Mouse (Mus musculus): Measurements from ENCODE around the gene Fars2. TPM values are rescaled to one million over a fixed set of nuclear protein-coding genes. Genes with fewer than 3 reads are reported as not detected.
"Not testable (repeated sequence)": the region's sequence is repeated elsewhere in the genome, so short reads cannot be mapped to it uniquely, and the experiment has no call there.

Gene Fars2
- polyA plus RNA-seq, 1 experiment = 19.4 TPM

DNA sequence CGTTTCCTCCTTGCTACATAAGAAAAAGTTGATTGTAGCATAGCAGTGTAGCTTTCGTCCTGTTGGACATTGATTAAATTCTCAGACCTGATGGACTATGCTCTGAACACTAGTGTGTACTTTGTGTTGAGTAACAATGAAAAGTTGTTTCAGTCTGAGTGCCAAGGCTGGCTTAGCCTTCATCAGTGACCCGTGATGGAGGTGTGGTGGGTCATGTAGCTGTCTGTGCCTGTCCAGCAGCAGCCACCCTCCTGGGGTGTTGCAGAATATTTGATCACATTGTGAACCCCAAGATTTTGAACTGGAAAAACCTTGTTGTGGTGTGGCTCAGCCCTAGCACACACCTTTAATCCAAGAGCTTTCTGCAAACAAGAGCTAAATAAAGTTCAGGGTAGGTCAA is 343.3 kb downstream of the Fars2 start:
- TF ChIP-seq POLR2A (IDR thresholded peaks at IDR 0.05; ENCODE audit: low read depth, low read length) (no peak), CTCF (IDR thresholded peaks at IDR 0.05; ENCODE audit: extremely low read depth, insufficient read depth, insufficient read length, insufficient replicate concordance) (no peak)
- H3K27me3 ChIP-seq (ENCODE audit: control insufficient read depth, insufficient read depth, low read length) = no peaks in the 10 kb centered on the region

DNA sequence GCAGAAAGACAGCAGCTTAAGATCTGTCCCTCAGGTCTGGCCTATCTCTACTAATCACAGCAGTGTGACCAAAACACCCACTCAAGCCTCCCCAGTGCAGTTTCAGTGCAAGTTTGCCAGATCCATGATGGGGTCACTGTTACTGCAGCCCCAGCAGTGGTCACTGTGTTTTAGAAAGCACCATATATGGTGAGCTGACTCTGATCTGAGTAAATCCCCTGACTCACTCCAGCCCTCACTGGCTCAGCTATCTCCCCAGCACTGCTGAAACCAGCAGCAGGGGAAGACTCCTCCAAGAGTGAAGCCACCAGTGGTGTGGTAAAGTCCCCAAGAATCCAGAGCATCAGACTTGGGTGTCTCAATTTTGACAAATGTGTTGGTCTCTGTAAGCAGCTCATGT is 346.5 kb downstream of the Fars2 start:
- no peak for DNase-seq (ENCODE audit: low read depth in 1 of 2, low spot score in 2 of 2)
- no peaks in the 10 kb centered on the region for H3K27me3 ChIP-seq (ENCODE audit: control insufficient read depth, insufficient read depth, low read length)
- H3K4me3 ChIP-seq (ENCODE audit: extremely low read depth, insufficient read depth, insufficient read length) = no peak overlapping the region
- no peaks in the 10 kb centered on the region for H3K36me3 ChIP-seq (ENCODE audit: control insufficient read depth, insufficient read depth, low read length)
- TF ChIP-seq POLR2A (IDR thresholded peaks at IDR 0.05; ENCODE audit: low read depth, low read length) (no peak), CTCF (IDR thresholded peaks at IDR 0.05; ENCODE audit: extremely low read depth, insufficient read depth, insufficient read length, insufficient replicate concordance) (no peak)
- H3K4me1 ChIP-seq (ENCODE audit: control insufficient read depth, insufficient read depth, insufficient read length) = no peaks in the 10 kb centered on the region
- H3K27ac ChIP-seq (ENCODE audit: insufficient read depth, low read length) = no peak overlapping the region

More for the DNA sequence above, 343.3 kb downstream of the Fars2 start:
- Histone ChIP-seq H3K36me3 (ENCODE audit: control insufficient read depth, insufficient read depth, low read length) (no peaks in the 10 kb centered on the region), H3K27ac (ENCODE audit: insufficient read depth, low read length) (no peak overlapping the region), H3K4me3 (ENCODE audit: extremely low read depth, insufficient read depth, insufficient read length) (no peak overlapping the region), H3K4me1 (ENCODE audit: control insufficient read depth, insufficient read depth, insufficient read length) (no peaks in the 10 kb centered on the region)
- no peak for DNase-seq (ENCODE audit: low read depth in 1 of 2, low spot score in 2 of 2)
- 86% methylated on average over 3 of the region's 3 CpGs for WGBS

DNA sequence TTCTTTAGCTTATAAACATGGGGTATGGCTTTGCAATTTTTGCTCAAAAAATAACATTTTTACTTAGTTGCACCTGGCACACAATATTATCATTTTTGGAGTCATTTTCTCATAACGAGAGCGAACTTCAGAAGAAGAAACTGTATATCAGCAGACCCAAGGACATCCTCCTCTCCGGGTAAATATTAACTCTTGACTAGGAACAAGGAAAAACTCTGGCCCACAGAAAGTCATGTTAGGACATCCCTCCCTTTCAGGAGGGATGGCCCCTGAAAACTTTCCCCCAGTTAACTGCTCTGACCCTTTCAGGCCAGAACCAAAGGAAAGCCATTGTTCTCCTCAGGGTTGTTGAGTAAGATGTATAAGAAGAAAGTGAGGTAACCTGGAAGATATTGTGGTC is 348.9 kb downstream of the Fars2 start:
- DNase-seq (ENCODE audit: low read depth in 1 of 2, low spot score in 2 of 2); H3K27ac ChIP-seq (ENCODE audit: insufficient read depth, low read length): not testable (repeated sequence)
- WGBS = 96% methylated on average over 3 of the region's 3 CpGs

DNA sequence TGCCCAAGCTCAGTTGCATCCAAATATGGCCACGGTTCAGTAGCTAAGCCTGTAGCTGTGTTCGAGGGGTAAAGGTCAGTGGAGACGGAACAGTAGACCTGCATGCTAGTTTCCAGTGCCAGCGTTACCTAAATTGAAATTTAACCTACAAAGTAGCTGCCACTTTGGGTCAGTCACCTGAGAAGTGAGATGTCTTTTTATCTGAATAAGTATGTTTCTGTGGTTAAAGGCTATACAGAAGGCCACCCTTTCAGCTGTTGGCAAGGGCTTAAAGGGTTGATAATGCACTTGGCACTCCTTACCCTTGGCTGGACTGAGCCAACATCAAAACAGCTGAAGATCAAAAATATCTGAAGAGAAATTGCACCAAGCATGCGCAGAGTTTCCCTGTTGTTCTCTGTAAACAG is 349.3 kb downstream of the Fars2 start:
- Histone ChIP-seq H3K4me3 (ENCODE audit: extremely low read depth, insufficient read depth, insufficient read length) (no peak overlapping the region), H3K4me1 (ENCODE audit: control insufficient read depth, insufficient read depth, insufficient read length) (no peaks in the 10 kb centered on the region), H3K36me3 (ENCODE audit: control insufficient read depth, insufficient read depth, low read length) (no peaks in the 10 kb centered on the region), H3K27ac (ENCODE audit: insufficient read depth, low read length) (no peak overlapping the region), H3K27me3 (ENCODE audit: control insufficient read depth, insufficient read depth, low read length) (no peaks in the 10 kb centered on the region)
- WGBS = 91% methylated on average over 5 of the region's 5 CpGs
- TF ChIP-seq POLR2A (IDR thresholded peaks at IDR 0.05; ENCODE audit: low read depth, low read length) (no peak), CTCF (IDR thresholded peaks at IDR 0.05; ENCODE audit: extremely low read depth, insufficient read depth, insufficient read length, insufficient replicate concordance) (no peak)
- DNase-seq (ENCODE audit: low read depth in 1 of 2, low spot score in 2 of 2) = no peak

More for the DNA sequence above, 348.9 kb downstream of the Fars2 start:
- not testable (repeated sequence) for H3K4me1 ChIP-seq (ENCODE audit: control insufficient read depth, insufficient read depth, insufficient read length); H3K27me3 ChIP-seq (ENCODE audit: control insufficient read depth, insufficient read depth, low read length); H3K36me3 ChIP-seq (ENCODE audit: control insufficient read depth, insufficient read depth, low read length); H3K4me3 ChIP-seq (ENCODE audit: extremely low read depth, insufficient read depth, insufficient read length)

DNA sequence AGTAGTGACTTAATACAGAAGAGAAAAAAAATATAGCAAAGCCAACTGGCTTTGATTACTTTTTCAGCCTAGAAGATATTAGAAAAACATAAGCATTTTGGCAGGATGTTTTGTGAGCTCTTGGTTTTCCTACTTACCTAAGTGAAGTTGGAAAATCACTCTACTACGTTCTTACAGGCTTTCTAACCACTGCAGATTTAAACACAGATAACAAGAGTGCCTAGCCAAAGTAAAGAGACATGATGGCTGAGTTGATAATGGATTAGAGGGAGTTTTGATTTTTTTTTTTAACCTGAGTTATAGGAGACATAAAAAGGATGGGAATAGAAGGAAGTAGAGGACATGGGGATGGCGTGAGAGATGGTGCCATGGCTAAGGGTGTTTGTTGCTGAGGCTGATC is 350.6 kb downstream of the Fars2 start:
- WGBS = 86% methylated on average over 2 of the region's 2 CpGs

DNA sequence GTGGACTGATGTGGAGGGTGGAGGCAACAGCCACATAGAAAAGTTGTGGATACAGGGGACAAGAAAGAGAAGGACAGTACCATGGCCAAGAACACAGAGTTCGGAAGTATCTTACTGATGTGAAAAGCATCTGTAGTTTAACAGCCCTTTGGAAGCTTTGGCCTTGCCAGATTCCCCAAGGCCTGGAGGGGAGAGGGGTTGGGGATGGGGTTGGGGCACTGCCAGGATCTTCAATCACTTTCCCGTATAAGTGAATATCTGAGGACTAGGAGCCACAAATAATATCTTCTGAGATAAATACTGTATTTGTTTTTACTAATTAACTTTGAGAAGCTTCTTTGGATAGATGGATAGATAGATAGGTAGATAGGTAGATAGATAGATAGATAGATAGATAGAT is 351.8 kb downstream of the Fars2 start:
- no peaks in the 10 kb centered on the region for H3K27me3 ChIP-seq (ENCODE audit: control insufficient read depth, insufficient read depth, low read length)
- 94% methylated on average over 2 of the region's 2 CpGs for WGBS
- no peaks in the 10 kb centered on the region for H3K4me1 ChIP-seq (ENCODE audit: control insufficient read depth, insufficient read depth, insufficient read length)
- DNase-seq (ENCODE audit: low read depth in 1 of 2, low spot score in 2 of 2) = no peak
- H3K36me3 ChIP-seq (ENCODE audit: control insufficient read depth, insufficient read depth, low read length) = no peaks in the 10 kb centered on the region
- no peak for TF ChIP-seq CTCF (IDR thresholded peaks at IDR 0.05; ENCODE audit: extremely low read depth, insufficient read depth, insufficient read length, insufficient replicate concordance)
- TF ChIP-seq POLR2A (IDR thresholded peaks at IDR 0.05; ENCODE audit: low read depth, low read length) = no peak
- H3K4me3 ChIP-seq (ENCODE audit: extremely low read depth, insufficient read depth, insufficient read length) = no peak overlapping the region
- no peak overlapping the region for H3K27ac ChIP-seq (ENCODE audit: insufficient read depth, low read length)

More for the DNA sequence above, 350.6 kb downstream of the Fars2 start:
- Histone ChIP-seq H3K27me3 (ENCODE audit: control insufficient read depth, insufficient read depth, low read length) (no peaks in the 10 kb centered on the region), H3K27ac (ENCODE audit: insufficient read depth, low read length) (no peak overlapping the region), H3K36me3 (ENCODE audit: control insufficient read depth, insufficient read depth, low read length) (no peaks in the 10 kb centered on the region), H3K4me3 (ENCODE audit: extremely low read depth, insufficient read depth, insufficient read length) (no peak overlapping the region), H3K4me1 (ENCODE audit: control insufficient read depth, insufficient read depth, insufficient read length) (no peaks in the 10 kb centered on the region)
- DNase-seq (ENCODE audit: low read depth in 1 of 2, low spot score in 2 of 2) = no peak
- no peak for TF ChIP-seq CTCF (IDR thresholded peaks at IDR 0.05; ENCODE audit: extremely low read depth, insufficient read depth, insufficient read length, insufficient replicate concordance)
- no peak for TF ChIP-seq POLR2A (IDR thresholded peaks at IDR 0.05; ENCODE audit: low read depth, low read length)

DNA sequence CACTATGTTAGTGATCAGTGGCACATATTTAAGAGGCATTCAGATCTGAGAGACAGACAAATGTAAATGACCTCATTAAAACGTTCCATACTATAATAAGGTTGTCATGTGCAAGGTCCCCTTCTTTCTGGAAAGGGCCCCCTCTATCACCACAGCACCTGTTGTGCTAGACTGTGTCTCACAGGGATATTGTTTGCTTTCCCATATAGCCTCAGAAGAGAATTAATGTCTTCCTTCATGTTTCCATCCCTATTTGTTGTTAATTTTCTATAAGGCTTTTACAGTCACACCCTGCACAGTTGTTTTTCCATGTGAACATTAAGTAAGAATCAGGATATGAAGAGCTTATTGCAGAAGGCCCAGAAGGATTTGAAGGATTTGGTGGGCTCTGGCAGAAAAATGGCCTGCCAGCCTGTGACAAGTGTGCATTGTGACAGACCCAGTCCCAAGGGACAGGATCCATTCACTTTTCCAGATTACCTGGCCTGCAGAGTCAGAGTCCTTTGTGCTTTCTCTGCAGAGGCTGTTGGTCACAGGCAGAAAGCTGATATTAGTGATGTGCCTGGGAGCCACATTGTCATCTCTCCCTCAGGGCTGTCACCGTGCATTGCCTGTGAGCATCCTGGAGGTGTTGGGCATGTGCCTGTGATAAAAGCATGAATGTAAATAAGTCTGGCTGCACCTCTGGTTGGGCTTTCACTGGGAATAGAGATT is 352.4 kb downstream of the Fars2 start:
- DNase-seq (ENCODE audit: low read depth in 1 of 2, low spot score in 2 of 2) = no peak
- Histone ChIP-seq H3K4me1 (ENCODE audit: control insufficient read depth, insufficient read depth, insufficient read length) (no peaks in the 10 kb centered on the region), H3K36me3 (ENCODE audit: control insufficient read depth, insufficient read depth, low read length) (no peaks in the 10 kb centered on the region), H3K27ac (ENCODE audit: insufficient read depth, low read length) (no peak overlapping the region), H3K4me3 (ENCODE audit: extremely low read depth, insufficient read depth, insufficient read length) (no peak overlapping the region), H3K27me3 (ENCODE audit: control insufficient read depth, insufficient read depth, low read length) (no peaks in the 10 kb centered on the region)
- TF ChIP-seq POLR2A (IDR thresholded peaks at IDR 0.05; ENCODE audit: low read depth, low read length) = no peak
- TF ChIP-seq CTCF (IDR thresholded peaks at IDR 0.05; ENCODE audit: extremely low read depth, insufficient read depth, insufficient read length, insufficient replicate concordance) = no peak
- WGBS = 95% methylated on average over 2 of the region's 2 CpGs

Measured in spleen, adult 2 months (tissue).